Mouse (Mus musculus) limb, embryonic 11.5 days (tissue): Measurements from ENCODE around the gene Ppp2r3a. TPM values are rescaled to one million over a fixed set of nuclear protein-coding genes. Genes with fewer than 3 reads are reported as not detected.

Source experiments
- ATAC-seq: fragments of 200-750 bp; cut with Nextera tagmentation; 2 replicates; pipeline ENCODE4 v1.8.0; 2017; ENCODE audit warnings: low read depth; ENCODE audit not compliant: insufficient number of reproducible peaks, low FRiP score, low TSS enrichment
- DNase-seq: peaks from one replicate; pipeline ENCODE4 v3.0.0-alpha.2; 2015; ENCODE audit warnings: low spot score
- H3K27ac ChIP-seq: fragments of 300-500 bp; sonication (generic); replicated peaks from 2 replicates; pipeline ENCODE4 v1.5.1; 2014; ENCODE audit warnings: low read depth, mild to moderate bottlenecking, low read length
- H3K27me3 ChIP-seq: fragments of 300-500 bp; sonication (generic); 2 replicates; pipeline ENCODE4 v1.6.1; 2014; ENCODE audit warnings: mild to moderate bottlenecking, low read length, mixed read lengths; ENCODE audit not compliant: control insufficient read depth, insufficient read depth
- H3K36me3 ChIP-seq: fragments of 300-500 bp; sonication (generic); 2 replicates; pipeline ENCODE4 v1.6.1; 2014; ENCODE audit warnings: mild to moderate bottlenecking, low read length, moderate library complexity, mixed read lengths; ENCODE audit not compliant: control insufficient read depth, insufficient read depth
- H3K4me1 ChIP-seq: fragments of 300-500 bp; sonication (generic); 2 replicates; pipeline ENCODE4 v1.6.1; 2014; ENCODE audit warnings: low read length, mixed read lengths; ENCODE audit not compliant: control insufficient read depth, insufficient read depth
- H3K4me2 ChIP-seq: fragments of 300-500 bp; sonication (generic); 2 replicates; pipeline ENCODE4 v1.6.1; 2014; ENCODE audit warnings: low read depth, mild to moderate bottlenecking, moderate library complexity; ENCODE audit not compliant: severe bottlenecking
- H3K4me3 ChIP-seq: fragments of 300-500 bp; sonication (generic); 2 replicates; pipeline ENCODE4 v1.5.1; 2014; ENCODE audit warnings: low read depth, low read length
- H3K9ac ChIP-seq: fragments of 300-500 bp; sonication (generic); 2 replicates; pipeline ENCODE4 v1.6.1; 2014; ENCODE audit warnings: mild to moderate bottlenecking, low read length
- H3K9me3 ChIP-seq: fragments of 300-500 bp; sonication (generic); 2 replicates; pipeline ENCODE4 v1.6.1; 2016; ENCODE audit warnings: low read length; ENCODE audit not compliant: control insufficient read depth
- WGBS: fragments of 180-500 bp; shearing (Covaris S2); extraction: QIAGEN DNeasy Blood & Tissue Kit; methylation state at CpG from one replicate; pipeline ENCODE4 v1.1.7; 2014; 5-methylcytosine and 5-hydroxymethylcytosine counted together
- polyA plus RNA-seq: library from polyadenylated mRNA; unstranded; fragments of >200 nt; fragmentation: Nextera tagmentation; extraction: Ambion mirVana; gene quantifications from 2 replicates; pipeline ENCODE4 v1.2.1, GENCODE M21; 2014

The Ppp2r3a gene
- polyA plus RNA-seq, 1 experiment from 2014 or later = 12.5 TPM

DNA sequence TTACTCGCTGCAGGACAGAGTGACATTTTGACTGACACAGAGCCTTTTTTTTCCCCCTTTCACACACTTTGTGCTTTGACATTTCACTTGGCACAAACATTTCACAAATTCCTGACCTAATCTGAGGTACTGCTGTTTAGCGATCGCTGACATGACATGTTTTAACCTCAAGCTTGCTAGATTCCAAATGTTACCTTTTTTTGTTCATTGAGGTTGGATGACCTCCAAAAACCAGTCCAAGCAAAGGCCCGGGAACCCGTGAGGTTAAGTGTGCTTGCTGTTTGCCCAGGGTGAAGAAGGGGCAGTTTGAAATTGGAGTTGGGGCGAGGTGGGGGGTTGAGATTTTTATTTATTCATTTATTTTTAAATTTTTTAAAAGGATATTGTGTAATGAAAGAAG, 31.1 kb upstream of the Ppp2r3a start:
- Histone ChIP-seq H3K4me2 (no peak overlapping the region), H3K4me3 (no peak overlapping the region), H3K9me3 (no peaks in the 10 kb centered on the region), H3K27ac (no peak overlapping the region), H3K27me3 (no peaks in the 10 kb centered on the region), H3K36me3 (no peaks in the 10 kb centered on the region), H3K4me1 (no peaks in the 10 kb centered on the region), H3K9ac (no peak overlapping the region)
- no peak for DNase-seq
- ATAC-seq = no peak
- 86% methylated on average over 6 of the region's 6 CpGs for WGBS

DNA sequence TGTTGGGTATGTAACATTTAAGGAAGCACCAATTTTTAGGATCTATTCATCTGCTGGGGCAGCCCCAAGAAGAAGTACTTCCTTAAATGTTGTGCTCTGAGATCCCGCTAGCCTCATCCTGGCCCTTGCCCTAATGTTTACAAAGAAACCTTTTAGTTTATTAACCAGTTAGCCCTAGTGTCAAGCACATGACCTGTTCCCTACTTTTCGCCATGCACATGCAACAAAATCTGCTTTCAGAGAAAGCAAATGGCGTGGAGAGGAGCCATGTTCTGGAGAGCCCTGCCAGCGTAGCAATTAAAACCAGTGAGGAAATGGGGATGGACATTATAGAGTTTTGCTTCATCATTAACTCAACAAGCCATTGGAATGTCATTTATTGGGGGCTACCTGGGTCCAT, 30.3 kb upstream of the Ppp2r3a start:
- Histone ChIP-seq H3K27ac (no peak overlapping the region), H3K36me3 (no peaks in the 10 kb centered on the region), H3K4me3 (no peak overlapping the region), H3K4me1 (no peaks in the 10 kb centered on the region), H3K4me2 (no peak overlapping the region), H3K27me3 (no peaks in the 10 kb centered on the region), H3K9me3 (no peaks in the 10 kb centered on the region), H3K9ac (no peak overlapping the region)
- 87% methylated on average over 4 of the region's 4 CpGs for WGBS
- DNase-seq (no peak), ATAC-seq (no peak)

DNA sequence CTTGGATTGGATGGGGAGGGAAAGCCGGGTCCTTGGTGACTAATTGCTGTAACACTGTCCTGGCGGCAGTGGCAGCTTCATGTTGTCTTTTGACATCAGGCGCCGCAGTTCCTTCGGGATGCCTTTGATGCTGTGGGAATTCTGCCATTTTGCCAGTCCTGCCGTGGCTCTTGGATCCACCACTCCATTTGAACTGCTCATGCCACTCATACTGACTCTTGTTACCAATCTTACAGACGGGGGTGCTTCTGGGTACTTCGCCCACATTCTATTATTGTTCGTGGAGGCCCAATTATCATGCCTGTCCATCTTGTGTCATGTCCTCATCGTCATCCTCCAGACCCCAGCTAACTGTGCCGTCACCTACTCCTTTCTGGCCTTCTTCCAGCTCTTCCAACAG, 29.7 kb upstream of the Ppp2r3a start:
- ATAC-seq (no peak), DNase-seq (no peak)
- H3K4me1 ChIP-seq = no peaks in the 10 kb centered on the region
- no peaks in the 10 kb centered on the region for H3K36me3 ChIP-seq
- H3K9ac ChIP-seq = no peak overlapping the region
- no peak overlapping the region for H3K4me2 ChIP-seq
- H3K9me3 ChIP-seq = no peaks in the 10 kb centered on the region
- no peak overlapping the region for H3K27ac ChIP-seq
- H3K4me3 ChIP-seq = no peak overlapping the region
- WGBS = 91% methylated on average over 11 of the region's 11 CpGs
- H3K27me3 ChIP-seq = no peaks in the 10 kb centered on the region

- H3K27me3 ChIP-seq = no peaks in the 10 kb centered on the region
- no peak for DNase-seq
- no peaks in the 10 kb centered on the region for H3K9me3 ChIP-seq
- no peak overlapping the region for H3K4me3 ChIP-seq
- H3K27ac ChIP-seq = no peak overlapping the region
- WGBS = 91% methylated on average over 6 of the region's 6 CpGs
- H3K9ac ChIP-seq = no peak overlapping the region
- ATAC-seq = no peak
- no peaks in the 10 kb centered on the region for H3K36me3 ChIP-seq
- no peaks in the 10 kb centered on the region for H3K4me1 ChIP-seq
- H3K4me2 ChIP-seq = no peak overlapping the region
Measured at GRCm38 (mm10) chr9:101280867-101281266, 29.3 kb upstream of the Ppp2r3a start.

DNA sequence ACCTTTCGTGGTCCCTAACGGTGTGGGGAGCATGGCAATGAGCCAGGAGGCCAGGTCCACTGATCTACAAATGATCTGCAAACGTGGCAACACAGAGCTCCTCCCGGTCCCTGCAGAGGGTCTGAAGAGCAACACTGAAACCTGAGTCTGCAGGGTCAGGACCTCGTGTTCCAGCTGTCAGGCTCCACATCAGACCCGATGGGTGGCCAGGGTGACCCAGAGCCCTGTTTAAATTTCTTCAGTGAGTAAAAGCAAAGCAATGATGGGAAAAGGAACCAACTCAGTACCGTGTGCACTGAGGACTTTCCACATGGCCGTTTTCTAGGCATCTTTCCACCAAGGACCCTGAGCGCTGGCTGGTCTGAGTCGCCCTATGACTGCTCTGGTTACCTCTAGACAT, 28.6 kb upstream of the Ppp2r3a start:
- H3K4me2 ChIP-seq = no peak overlapping the region
- H3K36me3 ChIP-seq = no peaks in the 10 kb centered on the region
- H3K4me1 ChIP-seq = no peaks in the 10 kb centered on the region
- no peaks in the 10 kb centered on the region for H3K9me3 ChIP-seq
- WGBS = 60% methylated on average over 10 of the region's 10 CpGs
- H3K9ac ChIP-seq = no peak overlapping the region
- DNase-seq (no peak), ATAC-seq (no peak)
- no peaks in the 10 kb centered on the region for H3K27me3 ChIP-seq
- H3K4me3 ChIP-seq = no peak overlapping the region
- H3K27ac ChIP-seq = no peak overlapping the region

GRCm38 (mm10) chr9:101272715-101273114, 21.1 kb upstream of the Ppp2r3a start:
- H3K9me3 ChIP-seq = no peaks in the 10 kb centered on the region
- no peak overlapping the region for H3K4me2 ChIP-seq
- DNase-seq (no peak), ATAC-seq (no peak)
- H3K27ac ChIP-seq = no peak overlapping the region
- WGBS = 76% methylated on average over 7 of the region's 7 CpGs
- no peaks in the 10 kb centered on the region for H3K27me3 ChIP-seq
- no peaks in the 10 kb centered on the region for H3K36me3 ChIP-seq
- H3K4me1 ChIP-seq = no peaks in the 10 kb centered on the region
- H3K9ac ChIP-seq = no peak overlapping the region
- H3K4me3 ChIP-seq = no peak overlapping the region

- H3K4me1 ChIP-seq = no peaks in the 10 kb centered on the region
- H3K9ac ChIP-seq = no peak overlapping the region
- ATAC-seq (no peak), DNase-seq (no peak)
- WGBS = 10% methylated on average over 5 of the region's 5 CpGs
- H3K4me2 ChIP-seq = no peak overlapping the region
- 0 out of 2 replicates have a peak overlapping the region, but pooled peaks have one; percentile 3 for H3K27ac ChIP-seq
- no peaks in the 10 kb centered on the region for H3K9me3 ChIP-seq
- no peak overlapping the region for H3K4me3 ChIP-seq
- no peaks in the 10 kb centered on the region for H3K27me3 ChIP-seq
- no peaks in the 10 kb centered on the region for H3K36me3 ChIP-seq
Measured at GRCm38 (mm10) chr9:101270020-101270419, 18.4 kb upstream of the Ppp2r3a start.

- Histone ChIP-seq H3K27ac (no peak overlapping the region), H3K4me3 (no peak overlapping the region), H3K27me3 (no peaks in the 10 kb centered on the region), H3K36me3 (no peaks in the 10 kb centered on the region), H3K4me1 (no peaks in the 10 kb centered on the region), H3K9ac (no peak overlapping the region), H3K4me2 (no peak overlapping the region), H3K9me3 (no peaks in the 10 kb centered on the region)
- ATAC-seq (no peak), DNase-seq (no peak)
- 73% methylated on average over 8 of the region's 8 CpGs for WGBS
Measured at GRCm38 (mm10) chr9:101266043-101266442, 14.4 kb upstream of the Ppp2r3a start.

- H3K36me3 ChIP-seq = no peaks in the 10 kb centered on the region
- no peak for ATAC-seq
- no peaks in the 10 kb centered on the region for H3K4me1 ChIP-seq
- H3K27ac ChIP-seq = no peak overlapping the region
- no peak overlapping the region for H3K4me2 ChIP-seq
- DNase-seq = no peak
- H3K9ac ChIP-seq = no peak overlapping the region
- WGBS = 37% methylated on average over 6 of the region's 6 CpGs
- H3K9me3 ChIP-seq = no peaks in the 10 kb centered on the region
- H3K4me3 ChIP-seq = no peak overlapping the region
- H3K27me3 ChIP-seq = no peaks in the 10 kb centered on the region
Measured at GRCm38 (mm10) chr9:101265546-101265945, 14.0 kb upstream of the Ppp2r3a start.
